Mouse (Mus musculus) G1E (cell line): ENCODE data around the gene Mst1.

Experiments used
- CTCF ChIP-seq: IDR thresholded peaks from 2 replicates; pipeline ENCODE4 v1.5.1; 2012; ENCODE audit warnings: low read depth, low read length, inconsistent platforms, mixed read lengths
- GATA1 ChIP-seq: IDR thresholded peaks from 2 replicates; pipeline ENCODE4 v1.6.1; 2012; ENCODE audit warnings: borderline replicate concordance, low read length, inconsistent platforms, mixed read lengths
- GATA2 ChIP-seq: IDR thresholded peaks from 2 replicates; pipeline ENCODE4 v1.6.1; 2012; ENCODE audit warnings: low read depth, low read length, inconsistent platforms, borderline replicate concordance
- TAL1 ChIP-seq: conservative IDR thresholded peaks from 2 replicates; pipeline ENCODE4 v1.6.1; 2012; ENCODE audit warnings: low read depth, low read length, inconsistent platforms, mixed read lengths

GRCm38 (mm10) chr9:108069007-108069406 lies 11.2 kb upstream of the Mst1 start:
- TF ChIP-seq GATA1 = no peak
- TF ChIP-seq CTCF = no peak
- TF ChIP-seq TAL1 = no peak
- no peak for TF ChIP-seq GATA2
